Mouse (Mus musculus) 3T3-L1 (cell line): ENCODE results near the gene Igsf21.

ENCODE experiments used
- DNase-seq: peaks from one replicate; pipeline ENCODE4 v3.0.0-alpha.2; 2015; ENCODE audit warnings: low read depth, low spot score

Igsf21 gene

DNA sequence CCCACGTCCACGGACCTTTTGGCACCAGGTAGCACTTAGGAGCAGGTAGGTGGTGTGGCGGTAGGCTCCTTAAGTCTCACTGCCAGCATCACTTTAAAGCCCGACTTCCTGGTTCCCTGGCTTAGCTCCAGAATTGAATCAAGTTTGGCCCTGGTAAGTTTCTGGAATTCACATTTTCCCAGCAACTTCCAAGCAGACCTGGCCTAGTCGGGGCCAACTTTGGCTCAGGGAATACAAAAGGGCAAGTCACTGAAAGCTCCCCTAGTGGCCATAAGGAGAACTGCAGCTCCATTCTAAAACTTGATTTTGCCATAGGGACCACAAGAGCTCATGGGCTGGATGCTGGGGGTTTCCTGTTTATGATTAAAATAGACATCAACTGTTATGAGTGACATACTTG is 145.5 kb downstream of the Igsf21 start:
- DNase-seq = peak; percentile 38

DNA sequence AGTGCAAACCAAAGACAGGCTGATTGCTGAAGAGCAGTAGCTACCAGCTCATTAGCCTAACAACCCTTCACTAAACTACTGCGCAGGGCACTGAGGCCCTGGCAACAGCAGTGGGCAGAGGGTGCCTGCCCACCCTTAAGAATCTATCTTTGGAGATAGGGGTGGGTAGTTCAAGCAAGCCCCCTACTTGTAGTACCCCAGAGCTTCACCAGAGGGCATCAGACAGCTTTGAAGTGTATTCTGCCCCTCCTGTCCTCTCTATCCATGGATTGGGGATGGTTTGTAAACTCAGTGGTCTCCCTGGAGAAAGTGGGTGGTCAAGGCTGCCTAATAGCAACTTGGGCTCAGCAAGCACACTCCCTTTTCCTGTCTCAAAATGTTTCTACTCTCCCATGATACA is 146.4 kb downstream of the Igsf21 start:
- DNase-seq = peak; percentile 16

DNA sequence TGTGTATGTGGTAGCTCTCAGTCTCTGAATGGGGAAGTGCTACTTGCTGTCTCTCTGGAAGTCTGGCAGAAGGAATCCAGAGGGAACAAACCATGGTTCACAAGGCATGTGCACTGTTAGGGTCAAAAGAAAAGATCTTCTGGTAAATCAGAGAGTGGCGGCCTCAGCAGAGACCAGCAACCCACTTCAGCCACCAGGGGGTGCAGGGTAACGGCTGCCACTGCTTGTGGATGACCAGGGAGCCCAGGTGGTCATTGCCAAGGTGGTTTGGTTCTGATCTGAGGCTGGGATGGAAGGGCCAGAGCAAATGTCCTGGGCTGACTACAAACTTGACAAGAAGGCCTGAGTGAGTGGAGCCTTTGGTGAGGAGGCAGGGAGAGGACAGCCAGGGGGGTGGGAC is 150.3 kb downstream of the Igsf21 start:
- no peak for DNase-seq

DNA sequence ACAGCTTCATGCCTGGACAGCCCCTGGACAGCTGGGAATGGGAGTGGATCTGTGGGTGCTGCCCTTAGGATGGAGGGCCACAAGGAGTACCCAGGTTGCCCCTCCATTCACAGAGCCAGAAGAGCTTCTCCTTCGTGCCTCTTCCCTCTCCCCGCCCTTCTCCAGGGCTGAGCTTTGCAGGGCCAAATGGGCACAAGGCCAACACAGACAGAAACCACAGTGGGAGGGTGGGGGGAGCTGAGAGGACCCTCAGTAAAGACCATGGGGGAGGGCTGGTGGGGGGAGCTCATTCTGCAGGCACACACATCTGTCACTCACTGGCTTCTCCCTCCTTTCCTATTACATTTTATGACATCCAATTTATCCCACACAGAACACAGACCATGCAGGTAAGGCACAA is 151.7 kb downstream of the Igsf21 start:
- no peak for DNase-seq

DNA sequence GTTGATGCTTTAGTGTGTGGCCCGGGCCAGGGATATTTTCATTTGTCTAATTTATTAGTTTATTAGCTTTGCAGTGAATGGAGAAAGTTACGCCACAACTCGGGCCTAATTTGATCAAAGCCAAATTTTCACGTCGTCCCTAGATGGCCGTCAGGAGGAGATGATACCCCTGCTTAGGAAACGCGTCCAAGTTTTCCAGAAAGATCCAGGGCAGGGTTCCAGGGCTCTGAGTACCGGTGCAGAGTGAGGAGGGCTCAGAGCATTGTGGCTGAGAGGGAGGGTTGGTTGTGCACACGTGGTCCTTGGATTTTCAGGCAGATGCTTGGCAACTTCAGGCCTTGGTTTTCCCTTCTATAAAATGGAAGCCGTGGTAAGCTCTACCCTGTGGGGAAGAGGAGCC is 154.2 kb downstream of the Igsf21 start:
- no peak for DNase-seq

DNA sequence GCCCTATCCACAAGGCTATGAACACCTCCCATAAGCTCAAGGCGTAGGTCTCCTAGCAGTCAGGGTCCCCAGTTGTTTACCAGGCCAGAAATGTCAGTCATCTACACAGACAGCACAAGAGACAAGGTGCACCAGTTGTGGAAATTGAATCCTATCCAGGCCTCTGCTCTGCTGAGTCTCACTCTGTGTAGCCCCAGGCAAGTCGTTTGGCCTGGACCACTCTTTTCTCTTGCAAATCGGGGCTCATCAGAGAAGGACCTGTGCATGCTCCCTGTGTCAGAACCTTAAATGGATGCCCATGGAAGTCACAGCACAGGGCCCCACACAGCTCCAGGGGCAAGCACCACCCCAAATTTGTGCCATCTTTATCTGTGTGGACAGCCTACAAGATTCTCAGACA is 154.9 kb downstream of the Igsf21 start:
- no peak for DNase-seq

DNA sequence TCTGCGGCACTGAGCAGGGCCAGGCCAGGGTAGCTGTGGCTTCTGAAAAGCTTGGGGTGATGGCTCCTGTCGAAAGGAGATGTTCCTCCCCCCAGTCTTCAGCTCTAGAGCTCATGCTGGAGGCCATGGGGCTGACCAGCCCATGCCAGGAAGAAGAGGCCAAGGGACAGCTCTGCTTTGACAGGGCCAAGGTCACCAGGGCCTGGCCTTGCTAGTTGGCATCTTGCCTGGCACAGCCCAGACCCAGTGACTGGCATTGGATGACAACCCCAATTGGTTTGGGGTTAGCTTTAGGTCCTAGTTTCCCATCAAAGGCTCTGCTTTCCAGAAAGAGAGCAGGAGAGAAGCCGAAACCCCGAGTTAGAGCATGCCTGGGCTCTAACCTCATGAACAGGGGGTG is 156.9 kb downstream of the Igsf21 start:
- DNase-seq = no peak

DNA sequence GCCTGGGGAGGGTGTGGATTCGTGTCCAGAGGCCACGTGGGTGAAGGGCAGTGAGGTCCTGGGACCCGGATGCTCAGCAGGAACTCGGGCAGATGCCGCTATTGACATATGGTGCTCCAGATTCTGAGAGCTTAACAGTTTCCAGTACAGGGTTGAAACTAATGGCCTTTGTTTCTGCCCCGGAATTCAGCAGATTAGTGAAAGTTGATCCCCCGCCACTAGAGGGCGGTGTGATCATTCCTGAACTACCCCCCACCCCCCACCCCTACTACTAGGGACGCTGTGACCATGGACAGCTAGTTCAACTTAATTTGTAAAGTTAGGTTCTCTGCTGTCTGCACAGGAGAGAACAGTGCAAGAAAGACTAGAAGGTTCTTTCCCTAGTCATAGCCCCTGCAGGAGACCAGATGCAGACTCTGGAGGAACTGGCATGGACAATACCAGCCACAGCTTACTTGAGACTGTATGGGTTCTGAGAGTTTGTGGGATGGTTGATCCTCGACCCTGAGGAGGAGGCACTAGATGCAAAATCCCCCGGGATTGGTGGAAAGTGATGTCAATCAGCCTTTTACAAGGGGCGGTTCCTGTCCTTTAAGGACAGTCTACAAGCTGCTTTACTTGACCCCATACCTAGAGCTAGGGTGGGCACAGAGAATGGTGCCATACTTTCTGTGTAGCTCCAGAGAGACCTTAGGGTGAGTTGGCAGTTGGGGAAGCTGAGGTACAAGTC is 157.7 kb downstream of the Igsf21 start:
- no peak for DNase-seq

DNA sequence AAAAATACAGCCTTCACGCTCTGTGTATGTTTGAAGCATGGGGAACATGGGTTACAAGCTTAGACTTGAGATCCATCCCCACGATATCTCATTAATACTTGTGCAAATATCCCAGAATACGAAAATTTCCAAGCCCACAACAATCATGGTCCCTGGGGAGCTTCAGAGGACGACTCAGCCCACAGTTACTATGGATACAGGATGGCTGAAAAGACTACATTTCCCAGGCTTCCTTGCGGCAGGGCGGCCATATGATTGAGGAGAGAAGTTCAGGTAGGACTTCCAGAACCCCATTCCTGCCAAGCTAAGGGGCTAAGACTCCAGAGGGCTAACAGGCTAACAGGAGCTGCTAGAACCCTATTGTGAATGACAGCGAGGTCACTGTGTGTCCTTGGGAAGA is 160.4 kb downstream of the Igsf21 start:
- DNase-seq = no peak

DNA sequence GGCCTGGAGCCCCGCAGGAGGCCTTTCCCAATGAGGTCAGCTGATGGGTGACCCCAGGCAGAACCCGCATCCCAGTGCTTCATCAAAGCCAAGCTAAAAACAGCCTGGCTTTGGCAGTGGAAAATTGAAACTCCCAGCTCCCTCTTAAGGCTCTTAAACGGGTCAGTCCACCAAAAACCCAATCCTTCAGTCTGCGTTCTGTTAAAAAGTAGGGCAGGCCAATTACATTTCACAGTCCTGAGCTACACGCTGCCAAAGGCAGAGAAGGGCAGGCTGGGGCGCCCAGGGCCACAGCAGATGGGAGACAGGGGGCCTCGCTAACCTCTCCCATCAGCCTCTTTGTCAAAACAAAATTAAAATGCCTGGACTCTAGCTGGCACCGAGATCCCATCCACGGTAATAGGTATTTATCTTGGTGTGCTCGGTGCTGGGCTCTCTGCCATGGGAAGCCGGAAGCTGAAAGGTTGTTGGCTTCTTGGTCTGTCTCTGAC is 162.0 kb downstream of the Igsf21 start:
- no peak for DNase-seq

DNA sequence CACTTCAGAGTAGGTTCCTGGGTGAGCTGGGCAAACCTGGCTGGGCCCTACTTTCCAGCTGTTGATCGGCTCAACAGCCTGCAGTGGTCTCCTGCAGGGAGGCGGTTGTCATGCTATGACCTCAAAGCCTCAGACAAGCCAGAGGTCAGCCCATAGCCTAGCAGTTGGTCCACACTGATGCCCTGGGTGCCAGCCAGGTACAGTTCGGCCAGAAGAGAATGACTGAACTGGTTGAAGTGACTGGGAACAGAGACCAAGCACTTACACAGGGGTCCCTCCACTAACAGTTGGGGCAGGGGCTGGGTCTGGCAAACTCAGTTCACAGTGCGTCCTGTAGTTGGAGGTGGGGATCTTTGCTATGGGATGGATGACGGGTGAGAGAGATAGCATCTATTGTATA is 162.5 kb downstream of the Igsf21 start:
- no peak for DNase-seq

DNA sequence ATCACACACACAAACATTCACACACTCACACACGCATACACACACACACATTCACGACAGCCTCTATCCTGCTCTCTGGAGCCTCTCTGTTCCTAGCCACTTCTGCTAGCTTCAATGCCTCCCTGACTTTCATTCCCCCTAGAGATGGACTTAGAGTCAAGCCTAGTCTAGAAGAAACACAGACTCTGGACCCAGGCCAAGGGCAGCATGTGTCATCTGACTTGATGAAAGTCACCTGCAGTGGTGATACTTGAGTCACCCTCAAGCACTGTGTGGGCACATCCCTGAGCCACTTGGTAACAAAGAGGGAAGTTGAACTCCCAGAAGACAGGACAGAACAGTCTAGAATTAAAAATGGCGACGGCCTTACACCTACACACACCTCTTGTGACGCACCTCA is 168.2 kb downstream of the Igsf21 start:
- DNase-seq = no peak

DNA sequence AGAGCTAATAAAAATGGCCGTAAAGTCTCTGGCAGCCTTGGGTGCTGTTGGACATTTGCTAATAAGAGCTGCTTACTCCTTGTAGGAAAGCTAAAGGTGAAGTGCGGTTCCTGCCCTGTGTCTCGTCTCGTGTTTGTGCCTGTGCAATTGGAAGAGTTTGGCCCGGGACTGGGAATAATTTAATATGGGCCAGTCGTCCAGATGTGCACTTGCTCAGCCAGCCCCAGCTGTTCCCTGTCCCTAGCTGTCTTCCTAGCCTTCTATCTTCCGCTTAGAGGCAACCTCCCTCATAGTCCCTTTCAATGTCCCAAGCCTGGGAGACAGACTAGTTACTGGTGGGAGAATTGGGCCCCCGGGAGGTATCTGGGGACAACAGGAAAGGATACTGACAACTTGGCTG is 169.0 kb downstream of the Igsf21 start:
- no peak for DNase-seq

DNA sequence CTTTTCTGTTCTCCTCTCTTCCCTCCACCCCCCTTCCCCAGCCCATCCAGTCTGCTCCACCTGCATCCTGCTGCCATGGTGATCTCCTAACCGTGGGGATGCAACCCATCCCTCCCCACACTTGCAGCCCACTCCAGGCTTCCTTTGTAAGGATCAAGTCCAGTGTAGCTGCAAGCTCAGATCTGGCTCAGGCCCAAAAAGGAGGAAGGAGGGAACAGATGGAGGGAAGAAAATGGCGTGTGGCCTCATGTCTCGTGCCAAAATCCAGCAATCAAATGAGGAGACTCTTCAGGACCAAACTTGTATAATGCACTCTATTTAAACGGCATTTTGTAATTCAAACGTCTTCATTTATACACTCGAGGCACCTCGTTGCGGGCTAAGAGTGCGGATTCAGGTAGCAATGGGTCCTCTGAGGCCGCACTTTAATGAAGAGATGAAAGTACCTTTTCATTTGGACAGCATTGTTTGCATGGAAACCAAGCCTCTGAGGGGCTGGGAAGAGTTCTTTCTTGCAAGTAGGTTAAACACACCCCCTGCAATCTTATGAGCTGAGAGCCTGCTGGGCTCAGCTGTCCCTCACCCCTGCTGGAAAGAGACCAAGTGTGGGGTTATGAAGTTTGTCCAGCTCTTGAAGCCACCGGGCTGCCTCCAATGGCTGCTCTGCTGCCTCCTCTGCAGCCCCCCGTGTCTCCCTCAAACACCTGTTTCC is 169.6 kb downstream of the Igsf21 start:
- DNase-seq = no peak

DNA sequence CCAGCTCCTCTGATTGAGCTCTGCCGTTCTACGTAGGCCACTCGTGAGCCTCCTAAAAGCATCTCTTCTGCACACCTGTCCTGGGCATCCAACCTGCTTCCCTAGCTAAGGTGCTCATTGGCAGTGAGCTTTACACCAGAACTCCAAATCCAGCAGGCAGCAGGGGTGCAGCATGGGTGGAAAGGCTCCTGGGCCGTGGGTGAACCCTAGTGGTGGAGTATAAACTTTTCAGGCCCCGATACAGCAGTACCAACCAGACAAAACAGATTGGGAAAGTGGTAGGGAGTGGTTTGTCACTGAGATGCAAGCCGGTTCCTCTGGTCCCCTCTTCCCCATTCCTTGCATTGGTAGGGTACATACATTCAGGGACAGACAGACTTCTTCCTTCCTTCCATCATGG is 170.2 kb downstream of the Igsf21 start:
- DNase-seq = no peak

DNA sequence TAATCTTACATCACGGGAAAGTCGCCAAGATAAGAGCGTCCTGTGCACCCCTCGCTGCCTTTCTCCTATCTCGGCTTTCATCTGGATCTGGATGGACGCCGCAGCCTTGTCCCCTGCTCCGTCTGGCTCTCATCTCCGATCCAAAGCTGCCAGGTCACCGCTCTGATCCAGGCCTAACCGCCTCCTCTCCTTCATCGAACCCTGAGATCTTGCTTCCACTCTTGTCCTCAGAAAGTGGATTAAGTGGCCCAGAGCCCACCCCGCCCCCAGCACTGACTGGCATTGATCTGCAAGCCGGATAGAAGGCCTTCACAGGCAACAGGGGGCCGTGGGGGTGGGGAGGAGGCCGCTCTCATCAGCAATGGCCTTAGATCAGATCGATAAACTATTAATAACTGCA is 175.5 kb downstream of the Igsf21 start:
- no peak for DNase-seq

DNA sequence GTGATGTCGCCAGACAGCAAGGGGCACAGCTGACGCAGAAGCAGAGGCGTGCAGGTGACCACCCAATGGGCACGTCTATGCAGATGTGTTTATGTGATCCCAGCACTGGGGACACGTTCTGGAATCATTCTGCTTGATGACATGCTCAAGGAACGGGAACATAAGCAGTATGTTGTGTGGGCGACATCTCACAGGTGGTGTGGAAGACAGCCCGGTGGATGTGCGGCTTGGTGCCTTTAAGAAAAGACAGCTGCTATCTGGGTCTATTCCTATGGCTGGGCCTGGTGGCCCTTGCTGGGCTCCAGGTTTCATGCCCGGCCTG is 176.3 kb downstream of the Igsf21 start:
- no peak for DNase-seq

DNA sequence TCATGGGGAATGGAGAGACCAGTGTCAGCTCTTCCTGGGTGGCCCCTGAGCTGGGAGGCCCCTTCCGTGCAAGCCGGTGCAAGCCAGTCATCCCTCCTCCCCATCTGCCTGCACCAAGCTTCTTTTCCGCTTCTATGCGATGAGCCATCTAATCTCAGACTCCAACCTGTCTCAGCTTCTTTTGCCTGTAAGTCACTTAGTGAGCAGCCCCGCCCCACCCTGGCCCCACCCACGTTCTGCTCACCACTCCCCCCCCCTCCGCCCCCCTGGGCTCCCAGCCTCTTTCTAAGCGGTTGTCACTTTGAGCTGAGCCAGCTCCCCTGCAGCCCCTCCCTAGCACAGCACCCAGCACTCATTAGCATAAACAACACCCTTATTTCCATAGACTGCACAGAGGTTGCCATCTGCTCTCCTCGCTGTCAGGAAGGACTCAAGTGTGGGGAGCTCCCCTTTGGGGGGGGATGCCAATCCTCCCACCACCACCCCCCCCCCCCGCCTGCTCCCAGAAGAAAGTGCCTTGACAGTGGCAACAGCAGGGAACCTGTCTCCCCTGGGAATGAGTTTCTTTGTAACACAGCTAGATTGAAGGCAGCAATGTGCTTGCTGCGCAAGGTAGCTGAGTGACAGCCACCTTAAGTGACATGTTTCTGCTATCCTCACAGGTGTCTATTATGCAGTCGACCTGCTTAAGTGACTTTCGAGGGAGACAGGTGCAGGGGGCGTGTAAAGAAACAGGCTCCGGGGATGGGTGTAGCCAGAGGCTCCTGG is 176.8 kb downstream of the Igsf21 start:
- DNase-seq = no peak

DNA sequence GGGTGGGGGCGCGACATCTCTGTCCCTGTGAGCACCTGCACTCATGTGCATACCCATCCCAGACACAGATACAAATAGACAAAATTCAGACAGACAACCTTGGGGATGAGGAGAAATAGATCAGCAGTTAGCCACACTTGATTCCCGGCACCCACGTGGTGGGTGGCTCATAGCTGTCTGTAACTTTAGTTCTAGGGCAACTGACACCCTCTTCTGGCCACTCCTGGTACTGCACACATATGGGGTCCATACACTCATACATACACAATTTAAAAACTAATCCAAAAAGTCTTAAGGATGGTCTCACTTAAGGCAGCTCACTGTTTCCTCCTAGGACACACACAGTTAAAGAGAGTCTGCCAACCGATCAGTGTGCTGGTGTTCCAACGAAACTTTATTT is 178.1 kb downstream of the Igsf21 start:
- DNase-seq = no peak

DNA sequence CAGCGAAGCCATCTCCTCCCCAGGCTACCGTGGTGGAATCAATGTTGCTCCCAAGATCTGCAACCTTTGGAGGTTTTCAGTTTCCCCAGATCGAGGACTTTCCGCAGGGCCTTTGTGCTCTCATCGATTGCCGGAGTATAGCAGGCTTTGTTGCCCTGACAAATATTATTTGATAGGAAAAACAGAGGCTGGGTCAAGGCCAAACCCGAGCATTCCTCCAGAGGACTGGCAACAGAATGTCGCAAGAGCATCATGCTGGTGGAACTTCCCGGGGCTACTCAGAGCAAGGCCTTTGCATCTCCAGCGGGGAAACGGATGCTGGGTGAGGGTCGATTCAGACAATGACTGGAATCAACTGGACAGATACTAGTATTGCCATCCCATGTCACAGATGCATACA is 180.6 kb downstream of the Igsf21 start:
- no peak for DNase-seq

DNA sequence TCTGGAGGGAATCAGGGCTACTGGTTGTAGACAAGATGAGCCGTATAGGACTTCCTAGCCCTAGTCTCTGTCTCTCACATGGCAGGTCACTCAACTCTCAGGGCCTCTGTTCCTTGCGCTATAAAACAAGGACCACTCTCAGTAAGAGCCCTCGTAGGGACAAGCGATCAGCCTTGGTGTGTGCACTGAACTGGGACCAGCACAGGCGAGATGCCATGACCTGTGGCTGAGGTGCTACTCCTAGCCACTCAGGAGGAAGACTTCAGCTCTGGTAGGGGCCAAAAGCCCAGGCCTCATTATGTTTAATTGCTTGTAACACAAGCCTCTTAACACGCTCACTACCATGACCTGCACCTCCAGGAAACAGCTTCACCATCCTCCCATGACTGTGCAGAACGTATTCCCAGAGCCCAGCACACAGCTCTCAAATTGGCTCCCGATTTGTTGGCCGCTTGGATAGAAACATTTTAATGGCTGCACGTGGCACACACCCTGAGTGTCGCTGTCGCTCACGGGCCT is 183.4 kb downstream of the Igsf21 start:
- no peak for DNase-seq

DNA sequence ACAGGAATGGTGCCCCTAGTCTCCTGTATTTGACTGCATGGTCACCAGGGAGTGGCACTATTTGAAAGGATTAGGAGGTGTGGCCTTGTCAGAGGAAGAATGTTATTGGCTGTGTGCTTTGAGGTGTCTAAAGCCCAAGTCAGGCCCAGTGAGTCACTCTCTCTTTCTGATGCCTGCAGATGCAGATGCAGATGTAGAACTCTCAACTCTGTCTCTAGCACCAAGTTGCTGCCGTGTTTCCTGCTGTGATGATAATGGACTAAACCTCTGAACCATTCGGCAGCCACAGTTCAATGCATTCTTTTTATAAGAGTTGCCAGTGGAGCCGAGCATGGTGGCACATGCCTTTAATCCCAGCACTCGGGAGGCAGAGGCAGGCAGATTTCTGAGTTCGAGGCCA is 186.3 kb downstream of the Igsf21 start:
- DNase-seq = no peak

DNA sequence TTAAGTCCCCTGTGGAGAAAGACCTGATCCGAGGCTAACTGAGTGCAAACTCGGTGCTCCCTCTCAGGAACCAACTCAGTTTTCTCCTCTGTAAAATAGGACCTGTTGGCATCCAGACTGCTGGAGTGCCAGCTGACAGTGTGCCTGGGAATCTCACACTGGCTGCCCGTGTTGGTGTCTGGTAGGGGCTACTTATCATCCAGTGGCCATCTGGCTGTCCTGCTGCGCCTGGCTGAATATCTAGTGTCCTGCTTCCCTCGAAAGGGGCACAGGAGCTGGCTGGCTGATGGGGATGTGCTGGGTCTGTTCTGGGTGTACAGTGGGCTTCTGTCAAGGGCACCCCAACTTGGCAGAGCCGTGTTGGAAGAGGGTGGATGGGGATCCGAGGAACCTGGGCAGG is 193.5 kb downstream of the Igsf21 start:
- no peak for DNase-seq
